Mouse (Mus musculus): ENCODE results near the gene Abcb10.
"Not testable (repeated sequence)": the region's sequence is repeated elsewhere in the genome, so short reads cannot be mapped to it uniquely, and the experiment has no call there.

The Abcb10 gene

DNA sequence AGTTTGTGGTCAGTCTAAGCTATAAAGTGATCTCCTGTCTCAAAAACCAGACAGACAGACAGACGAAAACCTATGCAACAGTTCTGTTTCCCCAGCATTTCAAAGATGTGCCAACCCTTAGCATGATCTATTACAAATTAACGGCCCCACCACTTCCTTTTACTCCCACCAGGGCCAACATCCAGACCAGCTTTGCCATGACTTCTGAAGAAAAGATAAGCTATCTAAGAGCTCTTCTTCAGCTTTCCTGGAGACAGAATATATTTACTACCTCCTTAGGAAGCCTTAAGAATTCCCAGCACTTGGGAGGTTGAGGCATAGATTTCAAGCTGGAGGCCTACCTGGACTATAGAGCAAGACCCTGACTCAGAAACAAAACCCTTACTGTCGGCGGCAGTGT lies 2.7 kb downstream of the Abcb10 start:
- DNase-seq, result no peak

DNA sequence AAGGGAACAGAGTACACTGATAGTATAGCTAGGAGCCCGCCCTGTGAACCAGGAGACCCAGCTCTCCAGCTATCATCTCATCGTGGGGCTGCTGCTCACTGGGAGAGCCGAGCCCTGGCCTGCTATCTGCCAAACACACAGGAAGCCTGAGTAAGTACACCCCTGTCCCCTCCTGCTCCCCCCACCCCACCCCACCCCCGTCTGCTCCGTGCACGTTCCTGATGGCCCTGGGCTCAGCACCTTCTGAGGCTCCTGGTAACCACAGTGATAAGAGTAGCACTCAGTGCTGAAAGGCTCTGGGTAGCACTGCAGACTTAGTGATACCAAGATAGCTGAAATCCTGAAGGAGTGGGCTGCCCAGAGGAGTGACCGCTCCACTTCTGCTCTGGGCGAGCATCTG lies 4.0 kb downstream of the Abcb10 start:
- no peak for DNase-seq

DNA sequence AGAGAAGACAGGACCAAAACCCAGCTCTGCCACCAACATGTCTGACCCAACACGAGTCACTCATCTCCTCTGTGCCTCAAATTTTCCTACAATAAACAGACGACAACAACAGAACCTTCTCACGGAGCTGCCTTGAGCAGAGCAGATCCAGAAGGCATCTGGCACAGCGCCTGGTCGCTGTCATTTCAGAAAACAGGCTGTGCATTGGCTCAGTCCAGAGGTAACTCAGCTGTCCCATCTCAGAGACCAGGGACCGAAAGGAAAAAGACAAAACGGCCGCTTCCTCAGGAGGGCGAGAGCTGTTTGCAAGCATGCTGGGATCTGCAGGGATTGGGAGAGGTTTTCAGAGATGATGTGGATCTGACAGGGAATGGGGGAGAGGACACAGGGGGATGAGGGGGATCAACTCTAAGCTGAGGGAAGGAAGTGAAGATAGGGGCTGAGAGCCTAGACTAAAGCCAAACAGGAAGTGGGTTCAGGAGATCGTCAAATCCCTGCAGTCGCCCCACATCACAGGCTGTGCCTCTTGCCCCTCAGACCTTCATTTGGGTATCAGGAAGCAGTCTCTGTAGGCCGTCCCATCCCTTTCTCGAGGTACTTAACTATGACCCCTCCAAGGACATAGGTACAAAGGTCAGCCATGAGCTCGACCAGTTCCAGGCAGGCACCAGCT lies 4.6 kb downstream of the Abcb10 start:
- DNase-seq, result no peak

DNA sequence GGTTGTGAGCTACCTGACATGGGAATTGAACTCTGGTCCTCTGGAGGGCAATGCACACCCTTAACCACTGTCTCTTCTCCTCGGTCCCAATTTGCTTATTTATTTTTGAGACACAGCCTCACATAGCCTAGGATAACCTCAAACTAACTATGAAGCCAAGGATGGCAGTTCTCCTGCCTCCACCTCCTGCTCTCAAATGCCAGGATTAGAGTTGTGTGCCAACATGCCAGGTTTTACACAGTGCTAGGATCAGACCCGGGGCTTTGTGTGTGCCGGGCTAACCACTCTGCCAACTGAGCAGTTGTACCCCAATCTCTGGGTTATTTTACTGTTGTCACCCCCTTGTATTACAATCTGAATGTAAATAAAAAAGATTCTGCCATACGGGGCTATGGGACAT lies 5.4 kb downstream of the Abcb10 start:
- DNase-seq, result no peak

DNA sequence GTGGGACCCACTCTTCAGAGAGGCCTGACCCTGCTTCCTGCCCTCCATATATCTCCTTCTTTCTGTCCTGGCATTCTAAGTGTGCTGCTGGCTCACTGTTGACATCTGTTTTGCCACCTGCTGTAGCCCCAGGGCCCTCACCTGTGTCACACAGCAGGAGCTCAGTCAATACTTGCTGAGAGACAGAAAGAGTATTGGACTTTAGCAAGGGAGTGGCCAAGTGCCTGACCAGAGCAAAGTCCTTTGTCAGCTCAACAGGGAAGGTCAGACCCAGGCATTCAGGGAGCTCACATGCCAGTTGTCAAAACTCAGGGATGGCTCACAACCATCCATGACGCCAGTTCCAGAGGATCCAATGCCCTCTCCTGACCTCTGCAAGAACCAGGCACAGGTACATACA lies 9.4 kb downstream of the Abcb10 start:
- DNase-seq, result no peak

DNA sequence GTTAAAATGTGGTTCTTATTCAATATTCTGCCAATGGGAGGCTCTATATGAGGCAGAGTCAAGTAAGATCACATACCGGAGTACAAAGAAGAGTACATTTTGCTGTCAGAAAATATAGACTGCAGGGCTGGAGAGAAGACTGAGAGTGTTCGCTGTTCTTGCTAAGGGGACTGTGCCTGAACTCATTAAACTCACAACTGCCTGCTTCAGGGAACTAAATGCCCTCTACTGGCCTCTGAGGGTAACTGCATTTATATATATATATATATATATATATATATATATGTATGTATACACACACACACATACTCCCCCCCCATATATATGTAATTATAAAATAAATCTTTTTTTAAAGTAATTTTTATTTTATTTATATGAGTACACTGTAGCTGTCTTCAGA lies 16.0 kb downstream of the Abcb10 start:
- DNase-seq, result no peak

DNA sequence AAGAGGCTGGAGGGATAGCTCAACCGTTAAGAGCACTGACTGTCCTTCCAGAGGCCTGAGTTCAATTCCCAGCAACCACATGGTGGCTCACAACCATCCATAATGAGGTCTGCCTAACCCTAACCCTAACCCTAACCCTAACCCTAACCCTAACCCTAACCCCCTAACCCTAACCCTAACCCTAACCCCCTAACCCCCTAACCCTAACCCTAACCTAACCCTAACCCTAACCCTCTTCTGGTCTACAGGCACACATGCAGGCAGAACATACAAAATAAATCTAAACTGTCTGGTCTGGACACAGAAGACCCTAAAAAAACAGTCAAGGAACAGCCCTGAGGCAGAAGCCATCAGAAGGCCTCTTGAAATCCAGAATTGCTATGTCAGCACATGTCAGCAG lies 21.6 kb downstream of the Abcb10 start:
- DNase-seq, result no peak

DNA sequence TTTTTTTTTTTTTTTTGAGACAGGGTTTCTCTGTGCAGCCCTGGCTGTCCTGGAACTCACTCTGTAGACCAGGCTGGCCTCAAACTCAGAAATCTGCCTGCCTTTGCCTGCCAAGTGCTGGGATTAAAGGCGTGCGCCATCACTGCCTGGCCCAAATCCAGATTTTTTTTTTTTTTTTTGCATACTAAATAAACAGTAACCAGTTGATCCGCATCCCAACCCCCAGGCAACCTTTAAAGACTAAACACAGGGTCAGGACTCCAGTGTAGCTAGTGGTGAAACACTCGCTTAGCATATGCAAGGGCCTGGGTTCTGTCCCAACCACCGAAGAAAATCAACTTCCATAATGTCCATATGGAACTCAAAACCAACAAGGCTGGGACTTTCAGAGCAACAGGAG lies 22.4 kb downstream of the Abcb10 start:
- DNase-seq, result not testable (repeated sequence)

DNA sequence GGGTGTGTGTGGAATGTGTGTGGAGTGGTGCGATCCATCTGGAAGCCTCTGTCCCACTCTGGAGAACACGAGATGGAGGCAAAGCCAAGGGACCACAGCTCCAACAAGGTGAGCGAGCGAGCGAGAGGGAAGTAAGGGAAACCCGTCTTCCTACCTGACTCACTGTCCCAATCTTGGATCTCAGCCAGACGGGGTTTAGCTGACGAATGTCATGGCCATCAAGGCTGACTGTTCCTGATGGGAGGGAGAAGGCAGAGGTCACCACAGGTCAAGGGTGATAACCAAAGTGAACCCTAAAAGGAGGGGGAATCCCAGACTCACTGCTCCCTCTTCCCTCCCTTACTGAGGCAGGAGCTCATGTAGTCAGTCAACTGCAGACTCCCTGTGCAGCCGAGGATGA lies 22.9 kb downstream of the Abcb10 start:
- DNase-seq, result no peak

DNA sequence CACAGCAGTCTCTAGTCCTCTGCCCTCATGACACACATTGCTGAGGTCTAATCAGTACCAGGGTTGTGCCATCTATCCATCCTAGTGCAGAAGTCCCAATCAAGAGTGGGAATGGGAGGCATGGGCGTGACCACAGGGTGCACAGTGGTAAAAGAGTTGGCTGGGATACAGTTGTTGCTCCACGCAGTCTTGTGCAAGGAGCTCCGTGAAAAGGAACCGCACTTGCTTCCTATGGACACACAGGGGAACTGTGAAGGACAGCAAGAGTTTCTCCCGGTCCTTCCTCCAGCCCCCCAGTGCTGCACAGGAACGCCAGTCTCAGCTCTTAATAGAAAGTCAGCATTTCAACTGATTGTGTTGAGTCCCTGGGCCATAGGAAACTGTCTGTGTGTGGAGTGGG lies 23.4 kb downstream of the Abcb10 start:
- DNase-seq, result no peak

DNA sequence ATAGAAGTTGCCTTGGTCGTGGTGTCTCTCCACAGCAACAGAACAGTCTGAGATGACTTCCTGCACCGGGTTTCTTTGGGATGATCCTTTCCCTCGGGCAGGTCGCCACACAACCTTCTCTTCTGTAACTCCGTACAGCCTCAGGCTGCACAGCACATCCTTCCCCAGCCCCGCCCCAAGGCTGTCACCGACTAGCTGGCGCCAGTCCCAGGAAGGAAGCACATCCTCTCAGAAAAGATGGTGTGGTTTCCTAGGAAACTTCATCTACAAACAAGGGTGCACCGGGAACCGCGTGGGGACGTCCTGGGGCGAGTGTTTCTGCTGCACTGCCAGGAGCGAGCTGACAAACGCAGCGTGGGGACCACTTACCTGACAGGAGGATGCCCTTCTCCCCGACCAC lies 24.8 kb downstream of the Abcb10 start:
- DNase-seq, result no peak

DNA sequence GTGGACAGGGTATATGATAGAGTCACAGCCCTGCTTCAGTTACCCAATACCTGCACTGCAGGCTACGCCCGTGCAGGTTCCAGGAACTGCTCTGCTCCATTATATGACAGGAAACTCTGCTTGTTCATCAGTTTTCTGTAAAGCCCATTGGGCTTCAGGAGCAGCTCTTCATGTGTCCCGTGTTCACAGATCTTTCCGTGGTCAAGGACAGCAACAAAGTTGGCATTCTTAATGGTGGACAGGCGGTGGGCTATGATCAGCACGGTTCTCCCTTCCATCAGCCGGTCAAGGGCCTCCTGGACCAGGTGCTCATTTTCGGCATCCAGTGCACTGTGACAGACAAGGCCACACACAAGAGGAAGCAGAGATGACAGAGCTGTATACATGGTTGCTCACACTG lies 28.7 kb downstream of the Abcb10 start:
- DNase-seq, result no peak

DNA sequence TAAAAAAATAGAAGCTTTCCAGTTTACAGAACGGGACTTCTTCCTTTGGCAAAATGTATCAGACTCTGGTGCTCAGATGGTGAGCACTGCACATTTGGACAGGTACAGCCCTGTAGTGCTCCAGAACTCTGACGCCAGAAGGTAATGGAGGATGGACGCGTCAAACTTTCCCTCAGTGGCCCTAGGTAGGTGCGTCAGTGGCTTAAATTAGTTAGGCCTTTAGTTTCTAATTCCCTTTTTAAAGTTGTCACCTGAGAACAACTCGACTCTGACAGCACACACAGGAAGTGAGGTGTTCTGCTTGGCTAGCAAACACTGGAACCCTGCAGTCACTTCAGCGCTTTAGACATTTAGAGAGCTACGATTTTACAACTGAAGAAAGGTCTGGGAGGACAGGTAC lies 29.2 kb downstream of the Abcb10 start:
- DNase-seq, result no peak

DNA sequence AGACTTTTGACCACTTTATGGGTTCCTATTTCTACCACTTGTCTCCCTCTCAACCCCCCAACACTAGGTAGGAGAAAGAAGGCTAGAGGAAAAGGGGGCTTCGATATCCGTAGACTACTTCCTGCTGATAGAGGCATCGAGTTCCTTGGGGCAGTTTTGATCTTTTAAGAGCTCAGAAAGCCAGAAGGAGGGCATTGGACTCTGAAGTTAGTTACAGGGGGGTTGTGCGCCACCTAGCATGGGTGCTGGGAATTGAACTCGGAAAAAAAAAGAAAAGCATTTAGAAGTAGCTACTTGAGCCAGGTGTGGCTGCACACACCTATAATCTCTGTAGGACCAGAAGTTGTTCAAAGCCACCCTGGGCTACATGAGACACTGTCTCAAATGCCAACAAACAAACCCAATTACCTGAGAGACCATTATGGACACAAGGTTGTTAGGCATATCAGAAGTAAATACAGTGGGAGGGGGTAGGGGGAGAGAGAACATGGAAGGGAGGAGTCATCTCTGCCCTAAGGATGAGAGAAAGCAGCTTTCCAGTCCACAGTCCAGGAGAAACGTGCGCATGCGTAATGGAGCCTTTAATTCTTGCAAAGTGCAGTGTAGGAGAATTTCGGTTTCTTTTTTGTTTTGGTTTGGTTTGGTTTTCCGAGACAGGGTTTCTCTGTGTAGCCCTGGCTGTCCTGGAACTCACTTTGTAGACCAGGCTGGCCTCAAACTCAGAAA lies 32.7 kb downstream of the Abcb10 start:
- DNase-seq, result peak; percentile 4 to 41

DNA sequence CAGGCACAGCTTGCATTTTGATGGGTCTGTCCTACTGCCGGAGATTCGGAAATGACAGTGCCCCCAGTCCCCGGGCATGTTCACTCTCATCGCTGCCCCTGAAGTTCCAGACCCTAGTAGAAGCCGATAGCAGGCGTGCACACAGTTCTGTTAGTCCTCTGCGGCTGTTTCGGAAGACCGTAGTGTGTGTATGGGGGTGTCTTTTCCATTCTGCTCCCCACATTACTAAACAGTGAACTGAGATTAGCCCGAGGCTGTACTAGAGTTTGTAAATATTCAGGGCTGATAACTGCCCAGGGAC lies 33.3 kb downstream of the Abcb10 start:
- DNase-seq, result no peak

DNA sequence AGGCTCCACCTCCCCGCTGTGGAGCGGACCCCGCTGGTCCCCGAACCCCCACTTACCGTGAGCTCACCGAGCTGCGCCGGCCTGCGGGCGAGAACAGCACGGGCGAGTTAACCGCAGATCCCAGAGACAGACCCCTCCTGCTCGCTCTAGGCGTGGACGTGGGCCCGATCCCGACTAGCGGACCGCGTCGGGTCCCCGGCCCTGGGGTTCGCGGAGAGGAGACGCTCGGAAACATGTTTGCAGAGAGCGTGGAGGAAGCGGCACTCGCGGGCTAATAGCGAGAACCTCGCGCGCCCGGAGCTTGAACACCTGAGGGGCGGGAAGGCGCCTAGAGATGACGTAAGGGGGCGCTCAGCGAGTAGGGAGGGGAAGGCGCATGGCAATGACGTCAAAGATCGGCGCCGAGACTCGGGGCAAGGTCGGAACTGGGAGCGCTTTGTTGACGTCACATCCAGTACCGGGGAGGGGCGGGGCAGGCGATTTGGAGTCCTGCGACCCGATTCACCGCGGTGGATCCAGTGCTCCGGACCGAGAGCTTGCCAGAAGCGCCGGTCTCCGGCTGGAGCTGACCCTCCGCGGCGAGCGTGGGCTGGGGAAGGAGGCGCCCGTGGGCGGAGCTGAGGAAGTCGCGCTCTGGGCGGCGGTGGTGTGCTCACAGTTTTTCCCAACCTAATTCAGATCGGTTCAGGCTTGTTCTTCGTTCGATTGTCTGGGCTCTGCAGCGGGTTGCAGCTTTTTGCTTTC lies 33.8 kb downstream of the Abcb10 start, which contains the start of gene Nup133:
Gene Nup133 (minus strand): TSS at position 324 of the 744 bp plus-strand sequence.
- DNase-seq, result peak; percentile 96 to 97

DNA sequence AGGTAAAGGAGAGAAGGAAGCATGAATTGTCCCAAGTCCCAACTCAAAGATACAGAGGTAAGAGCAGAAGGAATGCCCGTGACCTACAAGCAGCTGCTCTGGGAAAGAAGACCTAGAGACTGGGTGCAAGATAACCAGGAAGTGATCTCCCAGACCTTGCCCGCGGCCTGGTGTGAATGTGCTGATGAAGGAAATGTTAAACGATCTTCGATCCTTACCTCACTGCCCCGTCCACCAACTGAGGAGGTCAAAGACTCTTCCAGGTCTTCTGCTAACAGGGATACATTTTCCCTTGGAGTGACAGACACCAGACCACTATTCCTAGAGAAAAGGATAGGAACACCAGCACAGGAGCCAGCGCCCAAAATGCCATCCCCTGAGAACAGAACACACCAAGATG lies 53.9 kb downstream of the Abcb10 start:
- no peak for DNase-seq

DNA sequence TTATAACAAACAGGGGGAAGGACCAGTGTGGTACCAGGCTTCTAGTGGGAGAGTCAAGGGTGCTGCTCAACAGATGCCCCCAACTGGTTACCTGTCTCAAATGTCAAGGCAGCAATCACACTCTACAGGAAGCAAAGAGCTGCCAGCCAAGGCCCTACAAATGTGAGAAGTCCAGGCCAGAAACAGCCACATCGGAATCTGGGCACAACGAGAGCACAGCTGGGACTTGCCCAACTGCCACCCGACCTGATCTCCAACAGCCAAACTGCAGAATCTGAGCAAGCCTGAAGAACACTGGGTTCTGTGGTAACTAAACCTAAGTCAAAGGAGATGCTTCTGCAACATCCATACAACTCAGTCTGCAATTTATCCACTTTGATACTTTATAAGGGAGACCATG lies 57.3 kb downstream of the Abcb10 start:
- DNase-seq, result no peak

DNA sequence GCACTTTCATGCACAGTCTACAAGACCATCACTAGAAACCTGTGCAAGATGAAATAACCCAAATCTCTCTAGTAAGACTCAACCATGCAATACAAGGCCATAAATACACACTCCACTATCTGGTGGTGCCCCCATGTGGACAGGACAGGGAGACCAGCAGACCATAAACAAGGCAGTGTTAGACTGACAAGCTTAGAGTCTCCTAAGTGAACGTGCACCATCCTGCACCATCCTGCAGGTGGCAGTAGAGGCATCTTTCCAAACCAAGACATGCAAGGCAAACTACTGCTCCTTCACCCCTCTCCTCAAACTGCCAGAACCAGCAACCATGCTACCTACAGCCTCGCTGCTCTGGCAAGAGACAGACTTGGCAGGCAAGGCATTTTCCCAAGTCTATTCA lies 58.2 kb downstream of the Abcb10 start:
- DNase-seq, result peak; percentile 48 to 64

DNA sequence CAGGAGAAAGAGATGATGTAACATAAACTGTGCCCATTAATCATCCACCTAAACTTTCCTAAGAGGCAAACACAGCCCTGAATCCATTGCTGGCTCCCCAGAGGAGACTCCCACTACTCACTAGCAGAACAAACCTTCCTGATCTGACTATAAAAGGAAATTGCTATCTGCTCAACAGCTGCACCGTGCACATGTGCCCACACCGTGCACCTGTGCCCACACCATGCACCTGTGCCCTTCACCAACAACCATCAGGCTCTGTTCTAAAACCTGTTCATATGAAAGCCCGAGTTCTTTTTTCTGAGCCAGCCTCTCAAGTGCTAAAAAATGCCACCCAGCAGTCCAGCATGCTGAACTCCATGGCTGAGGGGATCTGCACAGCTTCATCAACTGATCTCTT lies 68.3 kb downstream of the Abcb10 start:
- DNase-seq, result no peak

DNA sequence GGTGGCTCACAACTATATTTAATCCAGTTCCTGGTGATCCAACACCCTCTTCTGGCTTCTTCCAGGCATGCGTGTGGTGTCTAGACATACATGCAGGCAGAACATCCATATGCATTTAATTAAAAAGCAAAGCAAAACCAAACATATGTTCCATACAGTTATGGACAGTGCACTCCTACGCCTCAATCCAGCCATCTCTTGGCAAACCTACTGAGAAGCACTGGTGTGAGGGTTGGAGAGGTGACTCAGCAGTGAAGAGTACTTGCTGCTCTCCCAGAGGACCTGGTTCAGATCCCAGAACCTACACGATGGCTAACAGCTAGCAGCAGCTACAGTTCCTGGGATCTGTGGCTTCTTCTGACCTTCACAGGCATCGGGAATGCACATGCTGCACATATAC lies 70.7 kb downstream of the Abcb10 start:
- DNase-seq, result no peak

DNA sequence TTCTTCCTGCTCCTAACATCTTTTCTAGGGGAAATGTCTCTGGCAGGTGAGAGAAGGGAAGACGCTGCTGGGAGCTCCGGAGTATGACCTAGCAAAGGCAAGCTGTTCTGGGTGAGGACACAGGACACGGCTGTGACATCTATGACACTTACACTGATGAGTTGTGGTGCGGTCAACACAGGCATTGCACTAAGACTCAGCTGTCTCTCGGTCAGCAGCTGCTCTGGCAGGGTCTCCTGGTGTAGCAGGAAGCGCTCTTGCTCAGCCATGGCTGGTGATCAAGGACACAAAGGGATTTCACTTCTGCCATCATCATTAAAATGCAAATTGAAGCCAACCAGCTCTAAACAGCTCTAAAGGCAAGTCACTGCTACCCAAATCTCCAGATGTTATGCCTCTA lies 75.3 kb downstream of the Abcb10 start:
- no peak for DNase-seq

DNA sequence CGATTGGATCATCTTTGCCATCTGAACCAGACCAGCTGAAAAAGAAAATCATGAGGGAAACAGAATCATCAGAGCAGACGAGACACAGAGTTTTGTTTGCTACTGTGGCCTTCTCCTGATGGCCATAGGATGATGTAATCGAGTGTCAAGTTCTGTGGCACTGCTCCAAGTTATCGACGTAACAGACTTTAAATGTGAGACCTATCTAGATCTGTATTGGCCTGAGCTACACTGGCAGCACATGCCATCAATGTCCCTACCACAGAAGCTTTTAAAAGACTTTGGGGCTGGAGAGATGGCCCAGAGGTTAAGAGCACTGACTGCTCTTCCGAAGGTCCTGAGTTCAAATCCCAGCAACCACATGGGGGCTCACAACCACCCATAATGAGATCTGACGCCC lies 80.3 kb downstream of the Abcb10 start:
- no peak for DNase-seq

All from thymus, adult 18-20 months (tissue).